Mouse (Mus musculus) kidney, adult 9 months (tissue): ENCODE data around the gene Fblim1.
A peak's percentile ranks its signal among the peaks of the same experiment; 100 is the strongest.

ENCODE experiments used
- DNase-seq: peaks from one replicate; pipeline ENCODE4 v3.0.0; 2022

The Fblim1 gene

GRCm38 (mm10) chr4:141537226-141537610 is 68.7 kb downstream of the Fblim1 start:
- no peak for DNase-seq

GRCm38 (mm10) chr4:141536291-141537225 is 69.3 kb downstream of the Fblim1 start:
- DNase-seq: peak; percentile 74

- DNase-seq: no peak
These were observed 70.8 kb downstream of the Fblim1 start for GRCm38 (mm10) chr4:141534947-141535680.

- DNase-seq: no peak
These were observed 74.9 kb downstream of the Fblim1 start for GRCm38 (mm10) chr4:141530979-141531378.

GRCm38 (mm10) chr4:141528938-141529337 is 77.0 kb downstream of the Fblim1 start:
- DNase-seq: no peak

- no peak for DNase-seq
These were observed 78.8 kb downstream of the Fblim1 start for GRCm38 (mm10) chr4:141526936-141527650.
